Mouse (Mus musculus) gastrocnemius, postnatal 10 days (tissue): ENCODE results near the gene Fam83b. TPM values are rescaled to one million over a fixed set of nuclear protein-coding genes. Genes with fewer than 3 reads are reported as not detected.

Experiments
- DNase-seq: peaks from one replicate; pipeline ENCODE4 v3.0.0; 2021; ENCODE audit warnings: mixed read lengths
- long read RNA-seq, 2 experiments: library from polyadenylated mRNA; stranded (forward); transcript quantifications; one replicate each; pipeline ENCODE4 v2.0.0; 2021
- total RNA-seq, 2 experiments: library from RNA; stranded (reverse); gene quantifications; 2 replicates each; pipeline ENCODE4 v1.2.3; 2021

Gene Fam83b
- total RNA-seq = under 1 TPM; 0.07 to 0.09 TPM
- long read RNA-seq, experiment 1 = 0 reads
- long read RNA-seq, experiment 2 = 0 reads

DNA sequence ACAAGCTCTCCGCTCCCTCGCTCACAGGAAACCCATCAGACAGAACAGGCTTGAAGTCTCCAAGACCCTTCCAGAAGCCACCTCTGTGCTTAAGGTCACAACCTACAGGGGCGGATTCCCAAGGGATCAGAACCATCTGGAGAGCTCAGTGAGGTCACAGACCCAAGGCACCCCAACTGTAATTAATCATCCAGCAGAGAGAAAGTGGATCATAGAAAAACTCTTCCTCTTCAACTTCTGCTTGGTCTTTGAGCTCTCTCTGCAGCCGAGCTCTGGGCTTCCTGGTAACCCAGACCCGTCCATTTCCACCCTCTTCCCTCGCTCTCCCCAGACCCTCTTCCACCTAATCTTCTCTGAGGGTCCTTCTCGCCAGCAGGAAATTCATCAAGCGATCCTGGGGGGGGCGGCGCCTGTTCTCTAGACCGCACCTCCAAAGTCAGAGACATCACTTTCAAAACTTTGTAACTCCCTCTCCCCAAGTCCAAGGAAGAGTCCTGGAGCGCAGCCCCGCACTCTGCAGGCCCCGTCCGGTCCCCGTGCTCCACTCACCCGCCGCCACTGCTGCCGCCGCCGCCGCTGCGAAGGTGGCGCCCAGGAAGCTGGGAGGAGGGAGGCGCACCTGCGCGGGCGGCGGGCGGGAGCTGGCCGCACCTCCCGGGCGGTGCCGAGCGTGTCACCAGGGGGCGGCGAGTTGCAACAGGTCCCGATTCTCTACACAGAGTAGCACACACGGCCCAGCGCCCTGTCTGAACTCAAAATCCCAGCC lies at the start of gene Fam83b:
TSS of gene Fam83b (minus strand) at position 602 of the 766 bp plus-strand sequence.
- no peak for DNase-seq

DNA sequence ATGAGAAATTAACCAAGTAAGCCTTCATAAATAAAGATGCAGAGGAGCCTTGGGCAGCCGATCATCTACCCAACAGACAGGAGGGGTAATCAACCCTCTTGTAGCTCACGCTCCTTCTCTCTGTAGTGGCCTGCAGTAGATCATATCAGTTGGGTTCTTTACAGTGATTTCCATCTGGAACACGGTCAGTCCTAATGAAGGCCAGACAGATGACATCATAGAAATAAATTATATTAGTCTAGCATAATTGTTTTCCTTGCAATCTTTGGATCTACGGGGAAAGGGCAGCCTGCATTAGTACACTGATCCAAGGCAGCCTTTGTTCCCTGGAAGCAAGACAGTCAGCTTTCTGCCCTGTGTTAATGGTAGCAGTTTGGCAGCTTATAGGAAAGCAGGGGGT lies 47.2 kb upstream of the Fam83b start:
- no peak for DNase-seq

DNA sequence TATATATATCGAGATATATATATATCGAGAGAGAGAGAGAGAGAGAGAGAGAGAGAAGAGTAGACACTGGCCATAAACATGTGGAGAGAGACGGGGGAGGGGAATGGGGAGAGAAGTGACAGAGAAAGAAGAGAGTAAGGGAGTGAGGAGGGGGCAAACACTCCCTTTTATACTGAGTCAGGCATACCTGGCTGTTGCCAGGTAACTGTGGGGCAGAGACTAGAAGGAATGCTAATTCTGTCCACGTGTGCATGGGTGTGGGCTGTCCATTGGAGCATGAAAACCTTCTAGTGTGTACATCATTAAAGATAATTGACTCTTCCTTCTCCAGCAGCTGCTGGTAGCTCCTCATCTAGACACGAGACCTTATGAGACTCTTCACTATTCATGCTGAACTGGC lies 36.8 kb upstream of the Fam83b start:
- DNase-seq = no peak

DNA sequence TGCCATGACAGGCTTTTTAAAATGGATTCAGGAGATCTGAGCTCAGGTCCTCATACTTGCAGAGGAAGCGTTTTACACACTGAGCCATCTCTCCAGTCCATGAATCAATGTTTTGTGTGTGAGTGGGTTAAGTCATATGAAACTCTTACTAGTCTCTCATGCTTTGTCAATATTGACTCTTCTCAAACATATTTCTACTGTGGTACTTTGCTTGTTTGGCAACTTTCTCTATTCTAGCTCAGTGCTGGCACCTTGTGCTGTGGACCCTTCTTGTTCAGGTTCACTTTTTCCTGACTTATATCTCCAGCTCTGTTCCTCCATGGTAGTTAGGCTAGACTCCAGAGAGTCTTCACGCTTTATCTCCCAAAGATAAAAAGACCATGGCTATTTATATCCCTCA lies 36.0 kb upstream of the Fam83b start:
- DNase-seq = no peak

DNA sequence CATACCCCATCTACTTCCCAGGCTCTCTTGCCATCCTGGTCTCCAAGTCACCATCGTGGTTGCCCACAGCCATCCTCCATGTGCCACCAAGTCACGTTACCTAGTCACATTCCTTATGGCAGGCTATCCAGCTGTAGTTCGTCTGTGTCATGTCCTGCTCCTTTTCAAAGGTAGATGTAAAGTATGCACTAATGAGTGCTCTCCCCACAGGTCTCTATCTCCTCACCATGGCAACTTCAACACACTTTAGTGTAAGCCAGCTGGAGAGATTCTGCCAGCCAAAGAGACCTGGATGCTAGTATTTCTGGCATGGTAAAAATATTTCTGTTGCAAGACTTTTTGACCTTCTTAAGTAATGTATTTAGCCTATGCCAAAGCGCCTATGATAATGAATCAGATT lies 30.5 kb upstream of the Fam83b start:
- no peak for DNase-seq

DNA sequence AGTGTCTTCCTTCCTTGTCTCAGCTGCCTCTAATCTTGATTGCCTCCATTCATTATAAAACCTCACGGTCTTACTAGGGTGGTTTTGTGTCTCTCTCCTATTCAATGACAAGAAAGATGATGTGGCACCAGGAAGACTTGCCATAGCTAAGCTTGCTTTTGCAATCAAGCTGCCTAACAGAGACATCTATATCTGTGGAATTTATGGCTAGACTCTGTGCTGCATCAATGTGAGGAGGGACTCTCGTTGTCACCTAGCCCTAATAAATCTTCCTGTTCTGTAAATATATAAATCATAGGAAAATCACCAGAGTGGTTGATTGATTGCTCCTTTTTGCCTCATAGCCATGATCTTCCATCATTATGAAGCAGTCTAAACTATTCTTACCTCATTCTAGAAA lies 26.9 kb upstream of the Fam83b start:
- no peak for DNase-seq

DNA sequence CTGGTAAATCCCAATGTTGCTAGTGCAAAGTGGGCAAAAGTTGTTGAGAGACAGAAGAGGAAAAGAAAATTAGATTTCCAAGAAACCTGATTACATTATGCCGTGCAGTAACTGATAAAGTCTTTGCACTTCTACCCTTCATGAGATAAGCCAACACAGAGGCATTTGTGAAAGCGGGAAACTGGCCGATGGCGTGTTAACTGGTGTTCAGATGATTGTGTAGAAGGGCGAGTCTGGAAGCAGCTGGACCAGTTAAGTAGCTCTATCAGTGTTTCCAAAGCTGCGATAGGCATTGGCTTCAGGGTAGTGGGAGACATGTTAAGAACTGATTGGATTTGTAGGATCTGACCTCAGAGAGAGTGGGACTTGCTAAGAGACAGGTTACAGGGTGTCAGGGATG lies 17.0 kb upstream of the Fam83b start:
- DNase-seq = no peak

DNA sequence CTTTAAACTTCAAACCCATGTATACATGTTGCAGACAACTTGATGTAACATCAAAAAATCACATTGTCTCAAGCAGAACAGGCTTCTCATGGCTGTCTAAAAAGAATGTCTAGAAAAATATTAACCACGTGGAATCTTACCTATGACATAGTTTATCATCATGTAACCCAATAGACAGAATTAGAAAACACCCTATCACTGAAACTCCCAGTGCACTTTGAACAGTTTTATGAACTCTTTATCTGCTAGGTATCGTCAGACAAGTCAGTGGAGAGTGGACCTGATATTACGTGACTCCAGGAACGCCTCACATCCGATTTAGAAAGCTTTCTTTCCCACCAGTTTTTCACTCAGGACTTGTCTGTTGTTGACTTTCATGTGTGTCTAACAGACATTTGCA lies 15.1 kb upstream of the Fam83b start:
- DNase-seq = no peak

DNA sequence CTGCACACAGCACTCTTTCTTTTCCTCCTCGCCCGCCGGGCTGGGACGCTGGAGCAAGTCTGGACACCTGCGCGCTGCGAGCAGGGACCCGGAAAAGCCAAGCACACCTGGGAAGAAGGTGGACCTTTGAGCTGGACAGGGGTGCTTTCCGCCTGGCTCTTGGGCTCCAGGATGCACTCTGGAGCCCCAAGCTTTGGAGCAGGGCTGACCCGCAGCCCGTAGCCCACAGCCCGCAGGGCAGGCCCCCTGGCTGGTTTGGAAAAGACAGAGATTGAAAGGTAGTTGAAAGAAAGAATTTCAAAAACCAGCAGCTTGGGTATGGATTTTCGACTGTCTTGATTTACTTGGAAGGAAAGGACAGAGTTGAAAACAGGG lies 352 bp upstream of the Fam83b start:
- no peak for DNase-seq

DNA sequence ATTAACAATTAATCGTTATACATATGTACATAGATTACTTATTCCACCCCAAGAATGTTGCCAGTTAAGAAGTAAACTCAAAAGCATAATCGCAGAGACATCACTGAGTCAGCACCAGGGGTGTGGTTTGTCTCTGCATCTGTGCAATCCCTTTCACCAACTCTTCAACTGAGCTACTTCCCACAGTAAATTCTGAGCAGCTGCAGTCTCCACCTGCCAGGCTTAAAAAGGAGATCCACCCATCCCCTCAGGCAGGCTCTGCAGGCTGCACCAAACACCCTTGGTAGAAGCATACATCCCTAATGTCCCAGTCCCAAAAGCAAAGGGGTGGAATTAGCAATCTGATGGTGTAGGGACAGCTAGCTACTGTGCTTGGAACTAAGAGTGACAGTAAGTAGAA lies 1.3 kb downstream of the Fam83b start:
- no peak for DNase-seq

DNA sequence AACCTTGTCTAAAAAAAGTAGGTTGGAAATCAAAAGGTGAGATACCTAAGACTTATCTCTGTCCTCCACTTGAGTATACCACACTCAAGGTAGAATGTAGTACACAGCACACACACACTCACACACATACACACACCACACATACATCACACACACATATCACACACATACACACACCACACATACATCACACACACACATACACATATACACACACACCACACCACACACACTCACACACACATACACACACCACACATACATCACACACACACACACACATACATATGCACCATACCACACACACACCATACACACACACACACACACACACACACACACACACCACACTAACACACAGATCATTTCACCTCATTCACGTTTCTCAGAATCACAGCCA lies 2.8 kb downstream of the Fam83b start:
- DNase-seq = no peak

DNA sequence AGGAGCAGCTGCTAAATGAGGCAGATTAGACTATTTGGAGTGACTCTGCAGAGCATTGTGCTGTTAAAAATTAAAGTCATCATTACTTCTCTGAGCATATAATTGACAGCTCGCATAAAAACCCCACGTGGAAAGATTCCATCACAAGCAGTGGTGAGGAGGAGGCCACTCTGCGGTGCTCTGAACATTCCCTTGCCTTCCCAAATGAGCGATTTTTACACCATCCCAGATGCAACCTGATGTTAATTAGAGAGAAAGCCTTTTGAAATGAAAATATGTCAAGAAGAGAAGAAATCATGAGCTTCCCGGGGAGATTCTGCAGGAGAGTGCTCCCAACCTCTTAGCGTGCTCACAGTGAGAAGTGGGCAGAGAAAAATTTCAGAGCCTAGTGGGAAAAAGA lies 4.1 kb downstream of the Fam83b start:
- no peak for DNase-seq

DNA sequence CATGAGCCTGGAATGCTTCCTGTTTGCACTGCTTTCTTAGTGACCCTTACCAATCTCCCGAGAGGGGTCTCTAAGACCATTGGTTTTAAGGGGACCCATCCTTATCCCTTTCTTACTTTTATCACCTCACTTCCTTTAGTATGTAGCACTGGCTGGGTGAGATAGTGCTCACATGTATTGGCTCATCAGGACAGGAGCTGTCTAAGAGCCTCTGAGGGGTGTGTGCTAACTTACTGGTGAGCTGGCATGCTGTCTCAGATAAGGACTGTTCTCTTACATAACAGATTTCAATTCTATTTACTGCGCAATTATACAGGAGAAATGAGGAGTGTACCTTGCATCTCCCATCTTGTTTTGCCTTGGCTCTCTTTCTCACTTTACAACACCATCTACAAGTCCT lies 7.7 kb downstream of the Fam83b start:
- no peak for DNase-seq

DNA sequence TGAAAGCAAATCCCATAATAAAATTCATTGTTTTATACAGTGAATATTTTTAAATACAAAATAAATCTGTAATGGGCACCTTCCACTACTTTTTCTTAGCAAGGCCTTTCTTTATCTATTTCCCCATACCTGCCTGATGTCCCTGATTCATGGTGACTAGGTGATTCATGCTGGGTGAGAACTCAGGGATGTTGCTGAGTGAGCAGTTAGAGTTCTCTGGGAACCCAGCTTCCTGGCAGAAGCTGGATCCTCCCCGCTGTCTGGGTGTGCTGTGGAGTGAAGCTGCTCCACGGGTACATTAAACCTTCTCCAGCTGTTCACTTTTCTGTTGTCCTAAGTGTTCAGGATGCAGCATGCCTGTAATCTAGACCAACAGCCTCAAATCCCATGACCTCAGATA lies 13.2 kb downstream of the Fam83b start:
- no peak for DNase-seq

DNA sequence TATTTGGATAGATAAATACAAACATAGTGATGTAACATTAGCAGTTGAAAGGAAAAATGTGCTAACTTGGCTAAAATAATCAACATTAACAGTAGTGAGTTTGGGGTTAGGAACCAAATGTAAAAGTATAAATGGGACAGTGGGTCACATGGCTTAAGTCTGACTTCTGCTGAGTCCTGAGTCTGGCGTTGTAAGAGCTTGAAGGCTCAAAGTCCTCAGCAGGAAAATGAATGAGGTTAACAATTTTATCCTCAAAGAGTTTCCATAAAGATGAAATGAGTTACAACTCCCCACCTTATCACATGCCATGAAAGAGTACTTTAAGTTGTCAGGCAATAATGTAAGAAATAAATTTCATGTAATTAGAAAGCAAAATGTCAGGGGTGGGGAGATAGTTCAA lies 13.8 kb downstream of the Fam83b start:
- no peak for DNase-seq

DNA sequence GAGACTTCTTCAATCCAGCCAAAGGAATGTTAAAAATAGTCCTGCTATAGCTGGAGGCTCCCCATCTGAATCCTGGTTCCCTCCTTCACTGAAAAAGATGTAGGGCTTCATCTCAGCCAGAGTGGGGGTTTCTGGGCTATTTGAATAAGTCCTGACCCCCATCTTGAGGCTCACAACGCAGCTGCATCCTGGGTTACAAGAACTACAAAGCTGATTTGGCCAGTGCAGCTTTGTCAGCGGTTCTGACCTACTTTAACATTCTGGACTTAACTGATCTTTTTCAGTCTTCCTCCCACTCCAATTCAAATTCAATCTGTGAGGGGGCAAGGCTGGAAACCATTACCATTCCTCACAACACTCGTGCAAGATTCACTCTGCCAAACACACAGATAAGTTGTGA lies 20.2 kb downstream of the Fam83b start:
- DNase-seq = no peak

DNA sequence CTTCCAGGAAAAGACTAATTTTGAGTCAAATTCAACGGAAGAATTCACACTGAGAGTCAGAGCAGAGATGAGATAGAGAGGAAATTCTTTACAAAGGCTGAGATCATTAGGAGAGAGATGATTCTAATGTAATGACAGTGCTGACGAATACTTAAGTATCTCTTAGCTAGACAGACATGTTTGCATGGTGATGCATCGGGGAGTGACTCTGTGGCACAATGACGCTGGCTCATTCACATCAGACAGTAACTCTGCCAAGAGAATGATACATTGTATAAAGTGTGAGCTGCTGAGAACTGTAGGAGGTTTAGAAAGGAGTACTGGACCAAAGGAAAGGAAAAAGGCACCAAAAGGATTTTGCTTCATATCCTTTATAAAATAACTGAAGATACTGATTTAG lies 26.2 kb downstream of the Fam83b start:
- DNase-seq = no peak

DNA sequence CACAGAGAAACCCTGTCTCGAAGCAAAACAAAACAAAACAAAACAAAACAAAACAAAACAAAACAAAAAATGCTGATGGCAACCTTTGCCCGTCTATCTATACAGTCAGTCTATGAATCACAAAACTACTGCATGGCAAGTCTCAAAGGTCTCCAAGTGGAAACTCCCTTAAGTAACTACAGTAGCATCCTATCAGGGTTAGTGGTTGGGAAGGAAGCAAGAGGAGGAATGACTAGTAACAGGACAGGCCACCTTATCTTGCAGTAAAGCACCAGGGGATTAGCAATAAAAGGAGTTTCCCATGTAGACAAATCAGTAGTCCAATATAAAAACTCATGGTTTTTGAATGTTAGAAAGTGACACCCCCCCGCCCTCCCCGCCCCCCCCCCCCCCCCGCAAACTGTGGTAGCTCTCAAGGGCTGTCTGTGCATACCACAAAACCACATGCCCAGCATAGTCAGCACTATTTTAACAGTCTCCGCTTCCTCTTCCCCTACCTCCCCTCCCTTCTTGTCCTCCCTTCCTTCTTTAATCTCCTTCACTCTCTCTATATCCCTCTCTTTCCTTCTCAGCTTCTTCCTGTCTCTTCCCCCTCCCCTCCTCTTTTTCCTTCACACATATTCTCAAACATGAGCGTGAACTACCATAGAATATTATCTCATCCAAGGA lies 26.8 kb downstream of the Fam83b start:
- DNase-seq = no peak

DNA sequence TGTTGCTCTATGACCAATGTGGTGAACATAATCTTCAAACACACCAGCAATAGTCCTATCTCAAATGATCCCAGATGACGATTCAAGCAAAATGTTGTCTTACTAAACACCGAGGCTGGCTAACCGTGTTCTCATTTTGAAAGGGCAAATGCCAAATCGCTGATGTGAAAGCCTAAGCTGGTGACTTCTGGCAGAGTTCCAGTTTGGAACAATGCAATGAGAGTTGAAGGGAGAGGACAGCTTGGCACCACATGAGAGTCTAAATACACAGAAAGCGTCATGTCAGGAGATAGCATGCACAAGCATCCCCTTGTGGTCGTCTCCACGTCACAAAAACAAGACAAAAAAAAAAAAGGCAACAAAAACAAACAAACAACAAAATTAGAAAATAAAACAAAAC lies 27.6 kb downstream of the Fam83b start:
- no peak for DNase-seq

DNA sequence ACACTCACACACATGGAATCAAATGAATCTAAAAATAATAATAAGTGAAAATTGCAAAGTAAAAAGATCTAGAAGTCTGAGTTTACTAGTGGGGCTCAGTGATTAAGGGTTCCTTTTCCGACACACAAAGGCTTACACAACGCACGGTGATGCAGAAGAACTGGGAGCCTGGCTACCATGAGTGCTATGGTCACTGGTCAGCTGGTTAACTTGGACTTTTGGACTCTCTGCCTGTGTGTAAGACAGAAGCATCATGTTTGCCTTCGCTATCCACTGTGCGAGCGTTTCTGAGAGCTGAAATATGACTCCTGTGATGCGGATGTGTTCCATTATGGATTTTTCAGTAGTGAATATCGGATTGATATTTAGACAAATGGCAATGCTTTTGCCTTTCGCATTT lies 30.9 kb downstream of the Fam83b start:
- no peak for DNase-seq

DNA sequence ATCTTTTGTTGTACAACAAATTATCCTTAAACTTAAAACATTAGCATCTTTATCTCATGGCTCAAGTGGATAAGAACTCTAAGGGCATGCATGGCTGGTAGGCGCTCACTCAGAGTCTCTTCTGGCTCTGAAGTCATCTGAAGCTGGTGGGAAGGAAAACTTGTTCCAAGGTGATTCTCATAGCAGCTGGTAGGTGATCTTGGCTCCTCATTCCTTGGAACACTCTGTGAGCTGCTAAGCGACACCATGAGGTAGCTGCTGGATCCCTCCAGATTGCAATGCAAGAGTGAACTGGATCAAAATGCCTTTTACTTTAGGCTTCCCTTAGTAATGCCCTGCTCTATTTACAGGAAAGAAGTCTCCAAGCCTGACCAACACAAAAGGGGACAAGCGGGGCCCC lies 34.5 kb downstream of the Fam83b start:
- no peak for DNase-seq

DNA sequence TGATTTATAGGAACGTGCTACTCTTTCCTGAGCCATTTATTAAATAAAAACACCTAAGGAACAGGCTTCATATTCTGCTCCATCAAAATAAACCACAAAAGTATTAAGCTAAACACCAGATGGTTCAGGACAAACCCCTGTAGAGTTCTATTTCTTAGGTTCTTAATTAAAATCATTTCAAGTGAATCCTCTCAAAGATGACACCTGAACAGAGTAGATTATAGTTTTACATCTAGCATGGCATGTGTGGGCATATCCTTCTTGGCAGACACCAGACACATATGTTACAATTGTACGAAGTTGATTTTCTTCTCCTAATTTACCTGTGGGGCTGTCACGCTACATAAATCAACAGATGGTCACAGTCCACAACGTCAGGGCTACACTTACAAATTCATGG lies 35.5 kb downstream of the Fam83b start:
- no peak for DNase-seq

DNA sequence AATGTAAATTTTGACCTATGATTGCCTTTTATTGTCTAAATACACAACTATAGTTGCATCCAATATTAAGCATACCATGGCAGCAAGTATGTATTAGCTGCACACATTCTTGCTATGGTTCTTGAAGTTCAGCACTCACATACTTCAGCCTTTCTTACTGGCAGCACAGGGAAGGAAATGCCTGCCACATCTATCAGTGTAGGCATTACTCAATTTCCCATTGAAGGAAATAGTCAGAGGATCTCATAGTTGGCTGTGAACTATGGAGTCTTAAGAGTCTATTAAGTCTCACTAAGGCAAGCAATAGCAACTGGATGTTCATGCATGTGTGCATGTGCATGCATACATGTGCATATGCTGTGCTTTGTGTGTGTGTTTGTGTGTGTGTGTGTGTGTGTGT lies 41.3 kb downstream of the Fam83b start:
- no peak for DNase-seq

DNA sequence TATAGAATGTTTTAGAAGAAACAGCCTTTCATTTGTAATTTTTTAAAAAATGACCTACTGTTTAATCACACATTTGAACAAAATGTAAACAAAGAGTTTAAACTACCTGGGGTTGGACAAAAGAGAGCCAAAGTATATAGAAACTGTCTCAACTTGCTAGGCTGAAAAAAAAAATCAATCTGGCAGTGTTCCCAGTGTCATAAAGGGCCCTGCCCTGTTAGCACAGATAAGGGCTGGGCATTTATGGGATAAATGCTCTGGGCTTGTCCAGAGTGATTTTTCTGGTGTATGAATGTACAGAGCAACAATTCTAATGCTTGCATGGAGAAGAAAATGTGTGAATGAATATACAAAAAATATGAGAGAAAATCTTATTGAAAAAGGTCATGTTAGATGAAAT lies 43.8 kb downstream of the Fam83b start:
- no peak for DNase-seq
